Mouse (Mus musculus): ENCODE measurements around the gene Gm20388. TPM values are rescaled to one million over a fixed set of nuclear protein-coding genes. Genes with fewer than 3 reads are reported as not detected.
A peak's percentile ranks its signal among the peaks of the same experiment; 100 is the strongest.

Gm20388 gene
- polyA plus RNA-seq, 1 experiment: 49.7 TPM

- TF ChIP-seq POLR2A (IDR thresholded peaks at IDR 0.05; ENCODE audit: low read depth, low read length) (no peak), CTCF (conservative IDR thresholded peaks at IDR 0.05; ENCODE audit: insufficient read depth, insufficient read length, low read depth, low read length) (no peak)
- Histone ChIP-seq H3K27ac (ENCODE audit: insufficient read depth, low read depth, low read length) (no peak overlapping the region), H3K27me3 (replicated peaks; ENCODE audit: control insufficient read depth, insufficient read depth, low read length) (no peaks in the 10 kb centered on the region), H3K36me3 (ENCODE audit: control insufficient read depth, insufficient read depth, low read length) (no peaks in the 10 kb centered on the region), H3K4me3 (ENCODE audit: insufficient read depth, low read depth, low read length) (no peak overlapping the region), H3K4me1 (ENCODE audit: control insufficient read depth, insufficient read depth, low read length) (peaks cover 8% of the 10 kb centered on the region)
- 78% methylated on average over 8 of the region's 8 CpGs for WGBS
- DNase-seq: no peak
Measured at GRCm38 (mm10) chr8:123978926-123979325, 4068.3 kb downstream of the Gm20388 start.

GRCm38 (mm10) chr8:123980239-123980638 lies 4069.6 kb downstream of the Gm20388 start:
- 73% methylated on average over 4 of the region's 4 CpGs for WGBS
- H3K27me3 ChIP-seq (replicated peaks; ENCODE audit: control insufficient read depth, insufficient read depth, low read length): no peaks in the 10 kb centered on the region
- no peak overlapping the region for H3K4me3 ChIP-seq (ENCODE audit: insufficient read depth, low read depth, low read length)
- H3K36me3 ChIP-seq (ENCODE audit: control insufficient read depth, insufficient read depth, low read length): no peaks in the 10 kb centered on the region
- H3K27ac ChIP-seq (ENCODE audit: insufficient read depth, low read depth, low read length): no peak overlapping the region
- H3K4me1 ChIP-seq (ENCODE audit: control insufficient read depth, insufficient read depth, low read length): peaks cover 8% of the 10 kb centered on the region
- no peak for DNase-seq
- TF ChIP-seq POLR2A (IDR thresholded peaks at IDR 0.05; ENCODE audit: low read depth, low read length) (no peak), CTCF (conservative IDR thresholded peaks at IDR 0.05; ENCODE audit: insufficient read depth, insufficient read length, low read depth, low read length) (no peak)

GRCm38 (mm10) chr8:123981674-123982073 lies 4071.0 kb downstream of the Gm20388 start:
- 24% methylated on average over 4 of the region's 4 CpGs for WGBS
- H3K4me3 ChIP-seq (ENCODE audit: insufficient read depth, low read depth, low read length): no peak overlapping the region
- H3K27me3 ChIP-seq (replicated peaks; ENCODE audit: control insufficient read depth, insufficient read depth, low read length): no peaks in the 10 kb centered on the region
- H3K4me1 ChIP-seq (ENCODE audit: control insufficient read depth, insufficient read depth, low read length): peaks cover 8% of the 10 kb centered on the region
- TF ChIP-seq POLR2A (IDR thresholded peaks at IDR 0.05; ENCODE audit: low read depth, low read length) (no peak), CTCF (conservative IDR thresholded peaks at IDR 0.05; ENCODE audit: insufficient read depth, insufficient read length, low read depth, low read length) (no peak)
- H3K27ac ChIP-seq (ENCODE audit: insufficient read depth, low read depth, low read length): no peak overlapping the region
- DNase-seq: peak; percentile 20
- H3K36me3 ChIP-seq (ENCODE audit: control insufficient read depth, insufficient read depth, low read length): no peaks in the 10 kb centered on the region

- WGBS: 1% methylated on average over 48 of the region's 48 CpGs
- no peaks in the 10 kb centered on the region for H3K36me3 ChIP-seq (ENCODE audit: control insufficient read depth, insufficient read depth, low read length)
- peak overlapping the region; percentile 11; the same call in 1 of the 2 replicates for H3K27ac ChIP-seq (ENCODE audit: insufficient read depth, low read depth, low read length)
- no peak for TF ChIP-seq POLR2A (IDR thresholded peaks at IDR 0.05; ENCODE audit: low read depth, low read length)
- TF ChIP-seq CTCF (conservative IDR thresholded peaks at IDR 0.05; ENCODE audit: insufficient read depth, insufficient read length, low read depth, low read length): no peak
- H3K4me3 ChIP-seq (ENCODE audit: insufficient read depth, low read depth, low read length): peak overlapping the region; percentile 89
- peak; percentile 38 for DNase-seq
- peaks cover 8% of the 10 kb centered on the region for H3K4me1 ChIP-seq (ENCODE audit: control insufficient read depth, insufficient read depth, low read length)
- H3K27me3 ChIP-seq (replicated peaks; ENCODE audit: control insufficient read depth, insufficient read depth, low read length): no peaks in the 10 kb centered on the region
Measured at GRCm38 (mm10) chr8:123982291-123982793, 4071.7 kb downstream of the Gm20388 start.

GRCm38 (mm10) chr8:123982826-123983400 lies 4072.3 kb downstream of the Gm20388 start, which contains the start of gene Abcb10:
Abcb10 (minus strand) TSS chr8:123983122.
- no peak for TF ChIP-seq CTCF (conservative IDR thresholded peaks at IDR 0.05; ENCODE audit: insufficient read depth, insufficient read length, low read depth, low read length)
- TF ChIP-seq POLR2A (IDR thresholded peaks at IDR 0.05; ENCODE audit: low read depth, low read length): peak; percentile 89
- Histone ChIP-seq H3K27ac (ENCODE audit: insufficient read depth, low read depth, low read length) (peak within 1 kb of the TSS; percentile 85), H3K36me3 (ENCODE audit: control insufficient read depth, insufficient read depth, low read length) (no peaks in the 10 kb centered on the region), H3K4me1 (ENCODE audit: control insufficient read depth, insufficient read depth, low read length) (peaks cover 8% of the 10 kb centered on the region), H3K4me3 (ENCODE audit: insufficient read depth, low read depth, low read length) (peak within 1 kb of the TSS; percentile 89), H3K27me3 (replicated peaks; ENCODE audit: control insufficient read depth, insufficient read depth, low read length) (no peaks in the 10 kb centered on the region)
- peak; percentile 96 for DNase-seq
- under 1% methylated on average over 55 of the region's 56 CpGs for WGBS

GRCm38 (mm10) chr8:123988605-123989038 lies 4078.0 kb downstream of the Gm20388 start:
- H3K4me3 ChIP-seq (ENCODE audit: insufficient read depth, low read depth, low read length): no peak overlapping the region
- H3K27ac ChIP-seq (ENCODE audit: insufficient read depth, low read depth, low read length): no peak overlapping the region
- TF ChIP-seq CTCF (conservative IDR thresholded peaks at IDR 0.05; ENCODE audit: insufficient read depth, insufficient read length, low read depth, low read length) (no peak), POLR2A (IDR thresholded peaks at IDR 0.05; ENCODE audit: low read depth, low read length) (no peak)
- H3K36me3 ChIP-seq (ENCODE audit: control insufficient read depth, insufficient read depth, low read length): no peaks in the 10 kb centered on the region
- WGBS: 68% methylated on average over 6 of the region's 6 CpGs
- H3K4me1 ChIP-seq (ENCODE audit: control insufficient read depth, insufficient read depth, low read length): no peaks in the 10 kb centered on the region
- no peak for DNase-seq
- no peaks in the 10 kb centered on the region for H3K27me3 ChIP-seq (replicated peaks; ENCODE audit: control insufficient read depth, insufficient read depth, low read length)

GRCm38 (mm10) chr8:123989128-123989527 lies 4078.5 kb downstream of the Gm20388 start:
- Histone ChIP-seq H3K36me3 (ENCODE audit: control insufficient read depth, insufficient read depth, low read length) (no peaks in the 10 kb centered on the region), H3K27me3 (replicated peaks; ENCODE audit: control insufficient read depth, insufficient read depth, low read length) (no peaks in the 10 kb centered on the region), H3K4me3 (ENCODE audit: insufficient read depth, low read depth, low read length) (no peak overlapping the region), H3K4me1 (ENCODE audit: control insufficient read depth, insufficient read depth, low read length) (no peaks in the 10 kb centered on the region), H3K27ac (ENCODE audit: insufficient read depth, low read depth, low read length) (no peak overlapping the region)
- DNase-seq: no peak
- TF ChIP-seq POLR2A (IDR thresholded peaks at IDR 0.05; ENCODE audit: low read depth, low read length): no peak
- 69% methylated on average over 7 of the region's 7 CpGs for WGBS

Measured in kidney, adult 2 months (tissue).